Mouse (Mus musculus) embryo, embryonic 10 days (tissue): Measurements from ENCODE around the gene Trem1.

Experiments used
- DNase-seq: peaks from one replicate; pipeline ENCODE4 v3.0.0-alpha.2; 2015; ENCODE audit warnings: low spot score

Trem1 gene

DNA sequence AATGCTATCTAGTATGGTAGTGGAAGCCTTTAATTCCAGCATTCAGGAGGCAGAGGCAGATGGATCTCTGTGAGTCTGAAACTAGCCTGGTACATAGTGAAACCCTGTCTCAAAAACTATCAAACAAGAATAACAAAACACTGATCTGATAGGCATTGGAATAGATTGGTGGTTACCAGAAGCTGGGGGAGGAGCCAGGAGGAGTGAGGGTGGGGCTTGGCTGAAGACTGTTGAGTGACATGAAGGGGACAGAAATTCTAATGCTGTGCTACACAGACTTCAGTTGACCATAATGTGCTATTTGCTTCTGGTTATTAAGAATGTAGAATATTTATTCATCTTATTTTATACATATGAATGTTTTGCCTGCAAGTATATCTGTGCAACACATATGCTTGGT, 35.7 kb downstream of the Trem1 start:
- no peak for DNase-seq

- no peak for DNase-seq
These were observed 37.3 kb downstream of the Trem1 start for GRCm38 (mm10) chr17:48269833-48270232.

- no peak for DNase-seq
These were observed 39.6 kb downstream of the Trem1 start for GRCm38 (mm10) chr17:48272158-48272557.

DNA sequence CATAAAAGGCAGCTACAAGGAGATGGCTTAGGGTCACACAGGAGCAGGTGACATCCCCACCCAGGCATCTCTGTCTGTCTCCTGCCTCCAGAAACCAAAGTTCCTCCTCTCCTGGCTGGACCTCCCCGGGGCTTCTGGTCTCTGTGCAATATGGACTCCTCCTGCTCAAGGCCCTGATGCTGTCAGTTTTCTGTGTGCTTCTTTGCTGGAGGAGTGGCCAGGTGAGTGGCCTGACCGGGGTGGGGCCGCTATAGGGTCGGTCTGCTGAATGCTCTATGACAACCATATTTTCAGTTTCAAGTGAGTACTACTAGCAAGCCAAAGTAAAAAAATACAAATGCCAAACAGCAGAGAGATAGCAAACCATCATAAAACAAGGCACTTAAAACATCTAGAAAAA, 40.0 kb downstream of the Trem1 start:
- DNase-seq, result no peak

DNA sequence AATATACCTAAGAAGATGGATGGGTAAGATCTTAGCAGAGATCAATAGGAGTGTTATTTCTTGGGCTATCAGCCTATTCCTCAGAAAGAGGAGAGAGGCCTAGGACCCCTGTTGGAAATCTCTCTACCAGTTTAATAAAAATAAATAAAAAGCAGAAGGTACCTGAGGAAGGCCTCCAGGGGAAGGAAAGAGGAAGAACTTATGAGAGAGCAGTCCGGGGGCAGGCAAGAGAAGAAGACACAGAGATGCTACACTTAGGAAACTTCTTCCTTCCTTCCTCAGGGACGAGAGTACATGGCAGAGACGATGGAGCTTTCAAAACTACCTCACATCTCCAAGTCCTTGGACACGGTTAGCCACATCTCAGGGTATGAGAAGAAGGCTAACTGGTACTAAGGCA, 41.5 kb downstream of the Trem1 start:
- DNase-seq, result no peak

GRCm38 (mm10) chr17:48274885-48275284, 42.3 kb downstream of the Trem1 start:
- DNase-seq, result peak; percentile 87

- no peak for DNase-seq
These were observed 43.2 kb downstream of the Trem1 start for GRCm38 (mm10) chr17:48275736-48276135.

- no peak for DNase-seq
These were observed 45.8 kb downstream of the Trem1 start for GRCm38 (mm10) chr17:48278381-48278780.

DNA sequence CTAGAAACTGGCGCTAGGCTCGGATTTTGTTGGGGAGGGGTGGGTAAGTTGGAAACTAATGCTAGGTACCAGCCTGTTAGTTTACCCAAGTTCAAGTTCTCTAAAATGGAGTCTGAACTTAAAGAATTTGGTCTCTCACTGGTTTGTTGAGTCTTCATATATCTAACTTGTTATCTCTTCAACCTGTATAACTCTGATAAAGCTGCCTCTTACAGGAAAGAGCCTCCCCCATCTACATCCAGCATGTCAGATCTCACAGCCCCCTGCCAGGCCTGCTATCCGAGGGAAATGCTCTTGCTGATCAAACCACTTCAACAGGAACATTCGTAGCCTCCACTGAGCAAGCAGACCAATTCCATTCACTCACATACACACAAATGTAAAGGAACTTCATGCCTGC, 46.4 kb downstream of the Trem1 start:
- DNase-seq, result no peak

DNA sequence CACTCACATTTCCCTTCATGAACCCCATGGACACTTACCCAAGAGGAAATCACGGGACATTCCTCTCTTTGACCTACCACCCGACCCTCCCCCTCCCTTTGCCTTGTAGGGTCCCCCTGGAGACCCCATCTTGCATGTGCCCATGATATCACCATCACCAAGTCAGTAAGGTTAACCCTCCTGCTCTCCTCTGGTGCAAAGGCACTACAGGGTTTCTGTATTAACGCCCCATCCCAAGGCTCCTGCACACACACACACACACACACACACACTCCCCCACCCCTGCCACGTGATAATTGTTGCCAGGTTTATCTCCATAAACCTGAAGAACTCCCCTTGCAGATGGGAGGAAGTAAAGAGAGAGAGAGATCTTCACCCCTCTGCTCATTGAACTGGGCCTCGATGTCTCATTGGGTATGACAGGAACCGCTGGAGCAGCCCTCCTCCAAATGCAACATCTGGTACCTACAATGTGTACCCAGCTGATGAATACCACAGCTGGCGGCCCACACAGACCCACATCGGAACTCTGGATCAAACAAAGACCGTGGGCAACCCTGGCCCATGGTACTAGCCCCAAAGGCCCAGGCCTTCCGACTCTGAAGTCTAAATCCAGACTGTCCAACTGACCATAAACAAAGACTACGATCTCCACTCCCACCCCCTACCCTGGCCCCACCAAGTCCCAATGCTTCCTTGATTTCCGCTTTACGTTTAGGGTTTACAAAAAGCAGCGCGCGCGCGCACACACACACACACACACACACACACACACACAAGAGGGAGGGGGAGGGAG, 48.6 kb downstream of the Trem1 start:
- peak; percentile 11 for DNase-seq

- DNase-seq, result peak; percentile 70
These were observed 49.1 kb downstream of the Trem1 start for GRCm38 (mm10) chr17:48281739-48282085.

DNA sequence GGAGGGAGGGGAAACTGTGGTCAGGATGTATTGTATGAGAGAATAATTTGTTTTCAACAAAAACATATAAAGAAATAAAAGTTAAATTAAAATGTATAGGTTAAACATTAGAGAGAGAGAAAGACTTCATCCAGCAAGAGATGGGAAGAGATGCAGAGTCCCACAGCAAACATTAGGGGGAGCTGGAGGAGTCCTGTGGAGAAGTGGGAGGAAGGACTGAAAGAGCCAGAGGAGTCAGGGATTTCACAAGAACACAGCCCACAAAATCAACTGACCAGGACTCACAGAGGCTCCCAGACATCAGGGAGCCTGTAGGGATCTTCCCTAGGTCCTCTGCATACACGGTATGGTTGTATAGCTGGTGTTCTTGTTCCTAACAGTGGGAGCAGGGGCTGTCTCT, 54.2 kb downstream of the Trem1 start:
- peak; percentile 16 for DNase-seq

DNA sequence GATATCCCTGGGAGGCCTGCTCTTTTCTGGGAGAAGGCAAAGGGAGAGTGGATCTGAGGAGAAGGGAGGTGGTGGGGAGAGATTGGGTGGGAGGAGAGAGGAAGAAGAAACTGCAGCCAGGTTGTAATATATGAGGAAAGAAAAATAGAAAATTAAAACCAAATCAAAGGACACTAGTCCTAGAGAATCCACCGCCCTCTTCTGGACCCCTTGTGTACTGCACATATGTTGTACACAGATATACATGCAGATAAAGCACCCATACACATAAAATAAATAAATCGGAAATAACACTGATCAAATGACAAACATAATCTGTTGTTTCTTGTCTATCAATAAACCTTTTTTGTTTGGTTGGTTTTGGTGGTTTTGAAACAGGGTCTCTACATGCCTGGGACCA, 54.7 kb downstream of the Trem1 start:
- DNase-seq, result no peak

DNA sequence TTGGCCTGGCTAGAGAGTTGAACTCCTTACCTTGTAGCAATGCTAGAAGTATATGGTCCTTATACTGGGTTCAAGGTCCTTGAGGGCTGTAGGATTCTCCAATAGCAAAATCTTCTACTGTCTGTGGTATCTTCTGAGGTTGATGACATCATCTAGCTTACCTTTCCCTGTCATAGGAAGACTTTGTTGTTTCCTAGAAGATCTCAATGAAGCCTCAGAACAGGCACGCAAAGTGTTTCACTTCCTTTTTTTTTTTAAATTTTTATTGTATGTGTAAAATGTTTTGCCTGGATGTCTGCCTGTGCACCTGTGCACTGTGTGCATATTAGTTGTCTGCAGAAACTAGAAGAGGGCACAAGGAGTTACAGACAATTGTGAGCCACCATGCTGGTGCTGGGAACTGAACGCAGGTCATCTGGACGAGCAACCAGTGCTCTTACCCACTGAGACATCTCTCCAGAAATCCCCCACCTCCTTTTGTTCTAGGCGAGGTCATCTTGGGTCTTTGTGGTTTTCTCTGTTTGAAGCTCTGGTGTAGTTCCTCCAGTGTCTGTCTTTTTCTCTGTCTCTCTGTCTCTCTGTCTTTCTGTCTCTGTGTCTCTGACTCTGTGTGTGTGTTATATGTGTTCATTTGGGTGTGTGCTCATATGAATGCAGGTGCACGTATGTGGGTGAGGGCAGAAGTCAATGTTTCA, 61.1 kb downstream of the Trem1 start:
- DNase-seq, result no peak
